Mouse (Mus musculus) heart, postnatal 0 days (tissue): ENCODE measurements at regions not wholly inside any gene's neighbourhood (a gene's known extent, or its start where the extent isn't known, plus 50 kb on each side); places are given as distances from the start of the nearest gene placed in this dataset.

Experiments
- CTCF ChIP-seq: IDR thresholded peaks from 2 replicates; pipeline ENCODE4 v1.5.1; 2016; ENCODE audit warnings: antibody characterized with exemption, control low read depth, low read depth
- EP300 ChIP-seq: IDR thresholded peaks from 2 replicates; pipeline ENCODE4 v1.6.1; 2016; ENCODE audit warnings: antibody characterized with exemption, low read depth

DNA sequence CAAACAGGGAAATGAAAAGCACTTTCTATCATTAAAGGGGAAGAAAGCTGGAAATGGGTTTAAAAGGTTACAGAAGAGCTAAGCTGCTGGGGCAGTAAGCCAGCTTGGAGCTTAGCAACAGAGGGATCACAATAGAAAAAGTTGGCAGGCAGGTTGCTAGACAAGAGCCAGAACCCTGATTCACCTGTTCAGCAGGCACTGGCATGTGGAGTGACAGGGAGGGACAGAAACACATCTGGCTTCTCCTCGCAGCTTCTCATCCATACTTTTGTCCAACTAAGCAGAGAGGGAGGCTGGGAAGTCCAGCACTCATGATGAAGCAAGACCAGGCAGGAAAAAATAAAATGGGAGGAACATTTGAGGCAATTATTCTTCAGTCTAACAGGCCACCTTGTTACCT lies 81.3 kb upstream of the Thrb start:
- TF ChIP-seq CTCF (no peak), EP300 (no peak)
